Mouse (Mus musculus) neural tube, postnatal 0 days (tissue): ENCODE results near the gene Olfr1129. TPM values are rescaled to one million over a fixed set of nuclear protein-coding genes. Genes with fewer than 3 reads are reported as not detected.

Experiments used
- polyA plus RNA-seq: library from polyadenylated mRNA; unstranded; fragments of >200 nt; fragmentation: Nextera tagmentation; extraction: Ambion mirVana; gene quantifications from 2 replicates; pipeline ENCODE4 v1.2.1, GENCODE M21; 2015

Gene Olfr1129
- polyA plus RNA-seq: not detected in 2 replicates

DNA sequence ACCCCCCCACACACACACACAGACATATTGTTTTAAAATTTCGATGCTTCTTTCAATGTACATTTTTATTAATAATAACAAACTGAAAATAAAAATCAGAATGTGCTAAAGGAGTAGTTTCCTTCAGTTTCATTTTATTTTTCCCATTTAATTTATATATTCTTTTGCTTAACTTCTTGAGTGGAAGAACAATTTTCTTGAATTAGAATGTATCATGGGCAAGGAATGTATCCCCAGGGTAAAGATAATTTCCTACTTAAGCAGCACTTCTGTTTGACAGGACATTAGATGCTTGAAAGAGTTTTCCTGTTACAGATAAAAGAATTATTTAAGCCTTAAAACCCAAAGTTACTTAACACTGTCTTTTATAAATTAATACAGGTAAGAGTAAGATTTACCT lies at the start of gene Olfr1129:
Olfr1129 (plus strand) TSS at position 301 of the 400 bp plus-strand sequence.

DNA sequence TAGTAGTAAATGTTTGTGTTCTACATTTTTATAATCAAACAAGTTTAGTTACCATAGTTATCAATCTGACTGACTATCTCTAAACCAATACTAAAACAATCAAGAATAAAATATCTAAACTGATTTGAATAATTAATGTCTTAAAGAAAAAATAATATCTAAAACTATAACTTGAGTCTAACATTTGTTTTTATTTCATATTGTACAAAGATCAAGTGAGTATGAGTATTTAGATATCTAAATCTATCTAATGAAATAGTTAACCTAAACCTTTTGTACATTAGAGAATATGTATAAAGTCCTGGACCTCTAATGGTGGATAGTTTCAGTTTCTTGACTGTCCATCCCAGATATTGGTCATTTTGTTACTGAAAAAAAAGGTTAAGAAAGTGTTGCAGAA lies 42.2 kb upstream of the Olfr1129 start, which contains the start of gene Olfr153:
Olfr153 (plus strand) TSS at position 301 of the 400 bp plus-strand sequence.

DNA sequence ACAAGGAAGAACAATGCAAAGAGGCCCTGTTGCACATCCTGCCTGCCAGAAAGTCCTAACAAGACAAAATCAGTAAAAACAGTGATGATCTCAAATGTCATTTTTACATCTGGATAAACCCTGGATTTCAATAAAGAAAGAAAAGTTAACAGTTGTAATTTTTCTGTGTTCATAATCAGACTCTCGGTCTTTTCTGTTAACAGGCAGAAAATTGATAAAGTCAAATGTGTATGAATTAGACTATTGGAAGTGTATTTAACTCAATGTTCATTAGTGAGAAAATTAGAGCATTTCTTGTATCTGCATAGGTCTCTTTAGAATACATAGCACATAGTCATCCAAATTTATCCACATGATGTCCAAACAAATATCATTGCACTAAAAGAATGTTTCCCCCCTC lies 28.3 kb upstream of the Olfr1129 start, which contains the start of gene Olfr1128:
Olfr1128 (minus strand) TSS at position 101 of the 400 bp plus-strand sequence.

DNA sequence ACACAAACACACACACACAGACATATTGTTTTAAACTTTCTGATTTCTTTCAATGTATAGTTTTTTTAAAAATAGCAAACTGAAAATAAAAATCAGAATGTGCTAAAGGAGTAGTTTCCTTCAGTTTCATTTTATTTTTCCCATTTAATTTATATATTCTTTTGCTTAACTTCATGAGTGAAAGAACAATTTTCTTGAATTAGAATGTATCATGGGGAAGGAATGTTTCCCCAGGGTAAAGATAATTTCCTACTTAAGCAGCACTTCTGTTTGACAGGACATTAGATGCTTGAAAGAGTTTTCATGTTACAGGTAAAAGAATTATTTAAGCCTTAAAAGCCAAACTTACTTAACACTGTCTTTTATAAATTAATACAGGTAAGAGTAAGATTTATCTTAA lies 32.2 kb downstream of the Olfr1129 start, which contains the start of gene Olfr1130:
Olfr1130 (plus strand) TSS at position 301 of the 400 bp plus-strand sequence.

DNA sequence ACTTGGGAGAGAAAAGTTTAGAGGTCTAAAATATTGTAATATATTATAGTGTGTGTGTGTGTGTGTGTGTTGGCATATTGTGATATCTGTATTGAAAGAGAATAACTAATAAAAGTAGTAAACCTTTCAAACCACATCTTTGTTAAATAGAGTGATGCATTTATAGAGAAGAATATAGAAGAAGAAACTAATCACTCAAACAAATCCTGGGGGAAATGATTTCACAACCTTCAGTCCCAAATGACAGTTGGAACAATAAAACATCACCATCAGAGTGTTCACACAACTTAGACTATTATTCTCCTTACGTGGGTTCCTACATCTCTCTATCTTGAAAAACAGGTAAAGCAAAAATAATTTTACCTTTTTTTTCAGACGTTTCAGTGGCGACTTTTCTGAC lies 53.1 kb downstream of the Olfr1129 start, which contains the start of gene Olfr1131:
Olfr1131 (plus strand) TSS at position 301 of the 400 bp plus-strand sequence.

Other genes starting within 250 kb of the Olfr1129 start
- not detected in 2 replicates for gene Olfr1120, start 219.1 kb upstream of the Olfr1129 start, polyA plus RNA-seq
- gene Olfr1121, start 204.0 kb upstream of the Olfr1129 start, polyA plus RNA-seq: not detected in 2 replicates
- not detected in 2 replicates for gene Olfr1122, start 188.1 kb upstream of the Olfr1129 start, polyA plus RNA-seq
- gene Olfr1123, start 157.3 kb upstream of the Olfr1129 start, polyA plus RNA-seq: not detected in 2 replicates
- 0.06 and 0.11 TPM in 2 replicates for gene Olfr1124, start 143.6 kb upstream of the Olfr1129 start, polyA plus RNA-seq
- gene Olfr1126, start 119.9 kb upstream of the Olfr1129 start, polyA plus RNA-seq: not detected in 2 replicates
- gene Pramel7, start 76.8 kb upstream of the Olfr1129 start, polyA plus RNA-seq: not detected in 2 replicates
- not detected in 2 replicates for gene Pramel6, start 67.3 kb upstream of the Olfr1129 start, polyA plus RNA-seq
- gene Olfr153, start 42.1 kb upstream of the Olfr1129 start, polyA plus RNA-seq: not detected in 2 replicates
- not detected in 2 replicates for gene Olfr1128, start 28.4 kb upstream of the Olfr1129 start, polyA plus RNA-seq
- gene Olfr1130, start 32.3 kb downstream of the Olfr1129 start, polyA plus RNA-seq: not detected in 2 replicates
- not detected in 2 replicates for gene Olfr1131, start 53.2 kb downstream of the Olfr1129 start, polyA plus RNA-seq
- not detected in 2 replicates for gene Olfr1132, start 63.6 kb downstream of the Olfr1129 start, polyA plus RNA-seq
- gene Olfr1133, start 73.5 kb downstream of the Olfr1129 start, polyA plus RNA-seq: not detected in 2 replicates
- not detected in 2 replicates for gene Olfr1134, start 84.6 kb downstream of the Olfr1129 start, polyA plus RNA-seq
- not detected in 2 replicates for gene Olfr1135, start 99.8 kb downstream of the Olfr1129 start, polyA plus RNA-seq
- gene Olfr1136, start 120.0 kb downstream of the Olfr1129 start, polyA plus RNA-seq: not detected in 2 replicates
- gene Olfr1137, start 139.3 kb downstream of the Olfr1129 start, polyA plus RNA-seq: not detected in 2 replicates
- not detected in 2 replicates for gene Olfr1138, start 166.1 kb downstream of the Olfr1129 start, polyA plus RNA-seq
- not detected in 2 replicates for gene Olfr1140, start 169.8 kb downstream of the Olfr1129 start, polyA plus RNA-seq
- gene Olfr1141, start 180.1 kb downstream of the Olfr1129 start, polyA plus RNA-seq: not detected in 2 replicates
- gene Olfr152, start 205.6 kb downstream of the Olfr1129 start, polyA plus RNA-seq: not detected in 2 replicates
- not detected in 2 replicates for gene Olfr1143, start 226.7 kb downstream of the Olfr1129 start, polyA plus RNA-seq
- not detected in 2 replicates for gene Olfr1145, start 235.9 kb downstream of the Olfr1129 start, polyA plus RNA-seq